Mouse (Mus musculus): ENCODE results near the gene Atxn2l. TPM values are rescaled to one million over a fixed set of nuclear protein-coding genes. Genes with fewer than 3 reads are reported as not detected.

The Atxn2l gene
- polyA plus RNA-seq (2014; fragmentation: Illumina TruSeq; extraction: RNeasy Lipid Tissue Mini Kit (QIAGEN cat#74804); ENCODE audit: low read depth, low replicate concordance), result 84.6 TPM

GRCm38 (mm10) chr7:126503273-126503878 is at the start of gene Atxn2l:
Atxn2l (minus strand) TSS chr7:126503437.

GRCm38 (mm10) chr7:126487052-126487483 is 16.2 kb downstream of the Atxn2l start, which contains the start of gene Tufm:
Tufm (plus strand) TSS chr7:126487361.

GRCm38 (mm10) chr7:126474993-126475581 is 28.1 kb downstream of the Atxn2l start, which contains the start of gene Sh2b1:
Sh2b1 (minus strand) TSS chr7:126475424.

GRCm38 (mm10) chr7:126463004-126463403 is 40.2 kb downstream of the Atxn2l start, which contains the start of gene Atp2a1:
Atp2a1 (minus strand) TSS chr7:126463108.

Other genes starting within 250 kb of the Atxn2l start
- gene Sbk1, start 230.8 kb downstream of the Atxn2l start, polyA plus RNA-seq (2014; fragmentation: Illumina TruSeq; extraction: RNeasy Lipid Tissue Mini Kit (QIAGEN cat#74804); ENCODE audit: low read depth, low replicate concordance), result 27.2 TPM
- 8.0 TPM for gene Lat, start 133.9 kb downstream of the Atxn2l start, polyA plus RNA-seq (2014; fragmentation: Illumina TruSeq; extraction: RNeasy Lipid Tissue Mini Kit (QIAGEN cat#74804); ENCODE audit: low read depth, low replicate concordance)
- gene Spns1, start 126.0 kb downstream of the Atxn2l start, polyA plus RNA-seq (2014; fragmentation: Illumina TruSeq; extraction: RNeasy Lipid Tissue Mini Kit (QIAGEN cat#74804); ENCODE audit: low read depth, low replicate concordance), result 38.3 TPM
- 6.3 TPM for gene Nfatc2ip, start 106.7 kb downstream of the Atxn2l start, polyA plus RNA-seq (2014; fragmentation: Illumina TruSeq; extraction: RNeasy Lipid Tissue Mini Kit (QIAGEN cat#74804); ENCODE audit: low read depth, low replicate concordance)
- gene Cd19, start 88.5 kb downstream of the Atxn2l start, polyA plus RNA-seq (2014; fragmentation: Illumina TruSeq; extraction: RNeasy Lipid Tissue Mini Kit (QIAGEN cat#74804); ENCODE audit: low read depth, low replicate concordance), result 0.32 TPM
- gene Rabep2, start 74.7 kb downstream of the Atxn2l start, polyA plus RNA-seq (2014; fragmentation: Illumina TruSeq; extraction: RNeasy Lipid Tissue Mini Kit (QIAGEN cat#74804); ENCODE audit: low read depth, low replicate concordance), result 23.2 TPM
- 0.65 TPM for gene Atp2a1, start 40.3 kb downstream of the Atxn2l start, polyA plus RNA-seq (2014; fragmentation: Illumina TruSeq; extraction: RNeasy Lipid Tissue Mini Kit (QIAGEN cat#74804); ENCODE audit: low read depth, low replicate concordance)
- 33.4 TPM for gene Sh2b1, start 28.0 kb downstream of the Atxn2l start, polyA plus RNA-seq (2014; fragmentation: Illumina TruSeq; extraction: RNeasy Lipid Tissue Mini Kit (QIAGEN cat#74804); ENCODE audit: low read depth, low replicate concordance)
- 73.7 TPM for gene Tufm, start 16.1 kb downstream of the Atxn2l start, polyA plus RNA-seq (2014; fragmentation: Illumina TruSeq; extraction: RNeasy Lipid Tissue Mini Kit (QIAGEN cat#74804); ENCODE audit: low read depth, low replicate concordance)
- gene Eif3c, start 63.0 kb upstream of the Atxn2l start, polyA plus RNA-seq (2014; fragmentation: Illumina TruSeq; extraction: RNeasy Lipid Tissue Mini Kit (QIAGEN cat#74804); ENCODE audit: low read depth, low replicate concordance), result 119 TPM
- gene Apobr, start 81.5 kb upstream of the Atxn2l start, polyA plus RNA-seq (2014; fragmentation: Illumina TruSeq; extraction: RNeasy Lipid Tissue Mini Kit (QIAGEN cat#74804); ENCODE audit: low read depth, low replicate concordance), result 34.2 TPM
- 55.2 TPM for gene Cln3, start 82.4 kb upstream of the Atxn2l start, polyA plus RNA-seq (2014; fragmentation: Illumina TruSeq; extraction: RNeasy Lipid Tissue Mini Kit (QIAGEN cat#74804); ENCODE audit: low read depth, low replicate concordance)
- 0.42 TPM for gene Il27, start 91.5 kb upstream of the Atxn2l start, polyA plus RNA-seq (2014; fragmentation: Illumina TruSeq; extraction: RNeasy Lipid Tissue Mini Kit (QIAGEN cat#74804); ENCODE audit: low read depth, low replicate concordance)
- 112 TPM for gene Nupr1, start 127.4 kb upstream of the Atxn2l start, polyA plus RNA-seq (2014; fragmentation: Illumina TruSeq; extraction: RNeasy Lipid Tissue Mini Kit (QIAGEN cat#74804); ENCODE audit: low read depth, low replicate concordance)
- gene Sgf29, start 145.9 kb upstream of the Atxn2l start, polyA plus RNA-seq (2014; fragmentation: Illumina TruSeq; extraction: RNeasy Lipid Tissue Mini Kit (QIAGEN cat#74804); ENCODE audit: low read depth, low replicate concordance), result 23.6 TPM
- gene Sult1a1, start 173.0 kb upstream of the Atxn2l start, polyA plus RNA-seq (2014; fragmentation: Illumina TruSeq; extraction: RNeasy Lipid Tissue Mini Kit (QIAGEN cat#74804); ENCODE audit: low read depth, low replicate concordance), result 157 TPM
- gene Bola2, start 192.0 kb upstream of the Atxn2l start, polyA plus RNA-seq (2014; fragmentation: Illumina TruSeq; extraction: RNeasy Lipid Tissue Mini Kit (QIAGEN cat#74804); ENCODE audit: low read depth, low replicate concordance), result 28.1 TPM
- 15.2 TPM for gene Slx1b, start 192.3 kb upstream of the Atxn2l start, polyA plus RNA-seq (2014; fragmentation: Illumina TruSeq; extraction: RNeasy Lipid Tissue Mini Kit (QIAGEN cat#74804); ENCODE audit: low read depth, low replicate concordance)
- 29.4 TPM for gene Coro1a, start 204.3 kb upstream of the Atxn2l start, polyA plus RNA-seq (2014; fragmentation: Illumina TruSeq; extraction: RNeasy Lipid Tissue Mini Kit (QIAGEN cat#74804); ENCODE audit: low read depth, low replicate concordance)

Measured in adipose tissue, adult 10 weeks (tissue).